In the genomic region with DNA sequence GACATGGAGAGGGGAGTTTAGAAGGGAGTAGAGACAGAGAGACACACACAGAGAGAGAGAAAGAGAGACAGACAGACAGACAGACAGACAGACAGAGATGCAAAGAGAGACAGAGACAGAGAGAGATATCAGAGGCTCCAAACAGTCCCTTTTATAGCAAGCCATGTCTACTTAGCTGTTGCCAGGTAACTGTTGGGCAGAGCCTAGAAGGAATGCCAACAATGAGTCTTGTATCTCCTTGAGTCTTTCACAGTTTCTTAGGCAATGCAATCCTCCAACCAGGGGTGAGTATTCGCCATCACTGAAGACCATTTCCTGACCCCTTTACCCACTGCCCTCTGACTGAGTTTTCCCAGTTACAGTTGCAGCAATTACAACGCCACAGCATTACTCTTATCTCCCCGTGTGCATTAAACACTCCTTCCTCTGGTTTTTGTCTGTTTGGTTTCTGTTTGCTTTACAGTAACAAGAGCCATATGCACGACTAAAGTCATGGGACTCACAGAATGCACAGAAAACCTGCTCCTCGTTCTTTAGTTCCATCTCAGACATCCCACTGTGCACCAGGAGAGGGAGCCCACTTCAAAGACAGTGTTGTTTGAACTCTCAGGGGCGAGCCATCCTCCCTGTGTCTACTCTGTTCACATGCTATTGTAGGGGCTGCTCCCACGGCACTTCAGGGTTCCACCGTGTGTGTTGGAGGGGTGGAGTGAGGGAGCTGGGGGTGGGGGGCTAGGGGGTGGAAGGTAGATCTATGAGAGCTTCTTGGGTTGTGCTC, we compare ENCODE assay signal across 8 mouse cellular contexts. TPM values are rescaled to one million over a fixed set of nuclear protein-coding genes. Genes with fewer than 3 reads are reported as not detected.
DNase-seq lines count a peak whose midpoint lies in the region; ATAC-seq lines count a peak whose summit lies in the region.

No protein-coding gene starts in this region.

- ATAC-seq in heart, embryonic 15.5 days (replicated peaks; ENCODE audit: insufficient number of reproducible peaks, insufficient read depth, low FRiP score, low read depth): no peak
- ATAC-seq in liver, embryonic 12.5 days: 0 out of 2 replicates have a peak, but pooled peaks have one; percentile 32
- 0 out of 2 replicates have a peak, but pooled peaks have one; percentile 60 for ATAC-seq in neural tube, embryonic 11.5 days (ENCODE audit: insufficient read depth, low FRiP score, low TSS enrichment)

- WGBS in heart, embryonic 15.5 days: 7% methylated on average over 8 of the region's 8 CpGs
- 6% methylated on average over 8 of the region's 8 CpGs for WGBS in liver, embryonic 12.5 days (ENCODE audit: insufficient replicate concordance)
- WGBS in neural tube, embryonic 11.5 days: 8% methylated on average over 8 of the region's 8 CpGs

- H3K4me2 ChIP-seq in heart, embryonic 15.5 days: 0 out of 2 replicates have a peak overlapping the region, but pooled peaks have one; percentile 21
- H3K4me2 ChIP-seq in liver, embryonic 12.5 days: peak overlapping the region; percentile 25
- no peak overlapping the region for H3K4me2 ChIP-seq in neural tube, embryonic 11.5 days (ENCODE audit: low read depth)

- peaks cover 2% of the 10 kb centered on the region; the same call in 1 of the 2 replicates for H3K4me1 ChIP-seq in heart, embryonic 15.5 days (replicated peaks)
- peaks cover 8% of the 10 kb centered on the region; the same call in 1 of the 2 replicates for H3K4me1 ChIP-seq in liver, embryonic 12.5 days
- H3K4me1 ChIP-seq in neural tube, embryonic 11.5 days (ENCODE audit: control insufficient read depth, insufficient read depth, low read length): no peaks in the 10 kb centered on the region

- no peak overlapping the region for H3K27ac ChIP-seq in heart, embryonic 15.5 days
- H3K27ac ChIP-seq in liver, embryonic 12.5 days: no peak overlapping the region
- H3K27ac ChIP-seq in neural tube, embryonic 11.5 days (ENCODE audit: low read depth, low read length): no peak overlapping the region

- DNase-seq in cerebellum, adult 18-20 months: peak; percentile 67 to 75
- no peak for DNase-seq in cerebellum, adult 8-10 months
- DNase-seq in 416B (ENCODE audit: low read depth): peak; percentile 93
- peak; percentile 73 to 76 for DNase-seq in cerebellum, postnatal 10 days
- DNase-seq in neural tube, embryonic 11.5 days (ENCODE audit: low spot score): peak; percentile 54
- no peak for DNase-seq in Muller cell, postnatal 12 days (ENCODE audit: inconsistent ontology term)

- H3K27me3 ChIP-seq in heart, embryonic 15.5 days: no peaks in the 10 kb centered on the region
- H3K27me3 ChIP-seq in liver, embryonic 12.5 days (replicated peaks): no peaks in the 10 kb centered on the region
- no peaks in the 10 kb centered on the region for H3K27me3 ChIP-seq in neural tube, embryonic 11.5 days (ENCODE audit: control insufficient read depth, insufficient read depth, low read length)

- no peaks in the 10 kb centered on the region for H3K36me3 ChIP-seq in heart, embryonic 15.5 days
- H3K36me3 ChIP-seq in liver, embryonic 12.5 days: no peaks in the 10 kb centered on the region
- no peaks in the 10 kb centered on the region for H3K36me3 ChIP-seq in neural tube, embryonic 11.5 days (ENCODE audit: control insufficient read depth, insufficient read depth, low read length)

- H3K9ac ChIP-seq in heart, embryonic 15.5 days: no peak overlapping the region
- H3K9ac ChIP-seq in liver, embryonic 12.5 days: no peak overlapping the region
- no peak overlapping the region for H3K9ac ChIP-seq in neural tube, embryonic 11.5 days (ENCODE audit: low read length)

- no peak overlapping the region for H3K4me3 ChIP-seq in heart, embryonic 15.5 days
- no peak overlapping the region for H3K4me3 ChIP-seq in liver, embryonic 12.5 days
- no peak overlapping the region for H3K4me3 ChIP-seq in neural tube, embryonic 11.5 days (ENCODE audit: low read depth, low read length)

- no peaks in the 10 kb centered on the region for H3K9me3 ChIP-seq in heart, embryonic 15.5 days (replicated peaks)
- H3K9me3 ChIP-seq in liver, embryonic 12.5 days (replicated peaks): no peaks in the 10 kb centered on the region
- no peaks in the 10 kb centered on the region for H3K9me3 ChIP-seq in neural tube, embryonic 11.5 days (ENCODE audit: control insufficient read depth, low read length)

RNA-seq across cellular contexts. Expression of a gene that starts 2.8 kb away (rescaled TPM):
- not detected in 2 replicates for polyA plus RNA-seq in heart, embryonic 15.5 days (2015; fragmentation: Nextera tagmentation; extraction: Ambion mirVana)
- not detected in 2 replicates for polyA plus RNA-seq in liver, embryonic 12.5 days (2016; fragmentation: Nextera tagmentation; extraction: Ambion mirVana)
- not detected in 2 replicates for polyA plus RNA-seq in neural tube, embryonic 11.5 days (2014; fragmentation: Nextera tagmentation; extraction: Ambion mirVana)

RNA-seq across cellular contexts. Expression of a gene that starts 24.6 kb away (rescaled TPM):
- 18.1 and 23.6 TPM in 2 replicates for polyA plus RNA-seq in heart, embryonic 15.5 days (2015; fragmentation: Nextera tagmentation; extraction: Ambion mirVana)
- 15.3 and 15.8 TPM in 2 replicates for polyA plus RNA-seq in liver, embryonic 12.5 days (2016; fragmentation: Nextera tagmentation; extraction: Ambion mirVana)
- polyA plus RNA-seq in neural tube, embryonic 11.5 days (2014; fragmentation: Nextera tagmentation; extraction: Ambion mirVana): 70.6 and 83.3 TPM in 2 replicates

RNA-seq across cellular contexts. Expression of a gene that starts 29.6 kb away (rescaled TPM):
- polyA plus RNA-seq in heart, embryonic 15.5 days (2015; fragmentation: Nextera tagmentation; extraction: Ambion mirVana): 0.60 and 0.68 TPM in 2 replicates
- polyA plus RNA-seq in liver, embryonic 12.5 days (2016; fragmentation: Nextera tagmentation; extraction: Ambion mirVana): 0.32 and 0.39 TPM in 2 replicates
- 0.61 and 1.6 TPM in 2 replicates for polyA plus RNA-seq in neural tube, embryonic 11.5 days (2014; fragmentation: Nextera tagmentation; extraction: Ambion mirVana)

RNA-seq across cellular contexts. Expression of a gene that starts 58.7 kb away (rescaled TPM):
- 326 and 346 TPM in 2 replicates for polyA plus RNA-seq in heart, embryonic 15.5 days (2015; fragmentation: Nextera tagmentation; extraction: Ambion mirVana)
- 438 and 448 TPM in 2 replicates for polyA plus RNA-seq in liver, embryonic 12.5 days (2016; fragmentation: Nextera tagmentation; extraction: Ambion mirVana)
- polyA plus RNA-seq in neural tube, embryonic 11.5 days (2014; fragmentation: Nextera tagmentation; extraction: Ambion mirVana): 901 and 908 TPM in 2 replicates

Comparison
In these comparisons a context has a peak if more than half of its experiments do, and no peak if none do; other contexts are left out.
1. DNase-seq: peak in cerebellum, adult 18-20 months (2 of 2), 416B (single experiment), cerebellum, postnatal 10 days (2 of 2) and neural tube, embryonic 11.5 days (single experiment); none in cerebellum, adult 8-10 months (single experiment) and Muller cell, postnatal 12 days (single experiment).